8 mouse cellular contexts compared by ENCODE assay signal in genomic region chr10:77464181-77464936, GRCm38 (mm10). TPM values are rescaled to one million over a fixed set of nuclear protein-coding genes. Genes with fewer than 3 reads are reported as not detected.
A peak's percentile ranks its signal among the peaks of the same experiment; 100 is the strongest.
DNase-seq lines count a peak whose midpoint lies in the region; ATAC-seq and TF ChIP-seq lines count a peak whose summit lies in the region.

No protein-coding gene starts in this region.

- no peak overlapping the region for H3K9ac ChIP-seq in kidney, embryonic 14.5 days (ENCODE audit: low read depth, low read length)
- H3K9ac ChIP-seq in intestine, embryonic 14.5 days (ENCODE audit: low read length), result no peak overlapping the region
- no peak overlapping the region for H3K9ac ChIP-seq in midbrain, embryonic 14.5 days (replicated peaks; ENCODE audit: low read length)

- H3K27me3 ChIP-seq in kidney, embryonic 14.5 days (ENCODE audit: control insufficient read depth, insufficient read depth, low read length), result no peaks in the 10 kb centered on the region
- no peaks in the 10 kb centered on the region for H3K27me3 ChIP-seq in cerebellum, adult 2 months (ENCODE audit: control insufficient read depth, insufficient read depth, low read length)
- H3K27me3 ChIP-seq in intestine, embryonic 14.5 days (replicated peaks; ENCODE audit: control insufficient read depth, insufficient read depth, low read length), result peaks cover 3% of the 10 kb centered on the region; the same call in 1 of the 2 replicates
- no peaks in the 10 kb centered on the region for H3K27me3 ChIP-seq in midbrain, embryonic 14.5 days (ENCODE audit: control insufficient read depth, insufficient read depth, low read length)

- no peaks in the 10 kb centered on the region for H3K4me1 ChIP-seq in kidney, embryonic 14.5 days (ENCODE audit: control insufficient read depth, insufficient read depth, low read length)
- peaks cover 38% of the 10 kb centered on the region for H3K4me1 ChIP-seq in cerebellum, adult 2 months (ENCODE audit: control insufficient read depth, insufficient read depth, low read length)
- peaks cover 8% of the 10 kb centered on the region; the same call in 1 of the 2 replicates for H3K4me1 ChIP-seq in intestine, embryonic 14.5 days (replicated peaks; ENCODE audit: control insufficient read depth, insufficient read depth, low read length)
- H3K4me1 ChIP-seq in midbrain, embryonic 14.5 days (ENCODE audit: control insufficient read depth, insufficient read depth, low read length), result no peaks in the 10 kb centered on the region

- TF ChIP-seq CTCF in cerebellum, adult 2 months (IDR thresholded peaks at IDR 0.05; ENCODE audit: borderline replicate concordance, insufficient read depth, low read depth, low read length), result no peak

- no peaks in the 10 kb centered on the region for H3K36me3 ChIP-seq in kidney, embryonic 14.5 days (ENCODE audit: control insufficient read depth, insufficient read depth, low read length)
- H3K36me3 ChIP-seq in intestine, embryonic 14.5 days (ENCODE audit: control insufficient read depth, insufficient read depth, low read length), result no peaks in the 10 kb centered on the region
- no peaks in the 10 kb centered on the region for H3K36me3 ChIP-seq in midbrain, embryonic 14.5 days (ENCODE audit: control insufficient read depth, insufficient read depth, low read length)

- H3K9me3 ChIP-seq in kidney, embryonic 14.5 days (ENCODE audit: control insufficient read depth, low read length), result no peaks in the 10 kb centered on the region
- no peaks in the 10 kb centered on the region for H3K9me3 ChIP-seq in intestine, embryonic 14.5 days (ENCODE audit: control insufficient read depth, low read length)
- no peaks in the 10 kb centered on the region for H3K9me3 ChIP-seq in midbrain, embryonic 14.5 days (ENCODE audit: control insufficient read depth, low read length)

- 73% methylated on average over 10 of the region's 10 CpGs for WGBS in kidney, embryonic 14.5 days
- WGBS in cerebellum, adult 2 months, result 14% methylated on average over 10 of the region's 10 CpGs
- WGBS in intestine, embryonic 14.5 days, result 37% methylated on average over 10 of the region's 10 CpGs
- 74% methylated on average over 10 of the region's 10 CpGs for WGBS in midbrain, embryonic 14.5 days

- H3K4me2 ChIP-seq in kidney, embryonic 14.5 days (replicated peaks; ENCODE audit: low read depth, low read length), result no peak overlapping the region
- H3K4me2 ChIP-seq in intestine, embryonic 14.5 days (ENCODE audit: low read length), result no peak overlapping the region
- no peak overlapping the region for H3K4me2 ChIP-seq in midbrain, embryonic 14.5 days (ENCODE audit: low read length)

- ATAC-seq in kidney, embryonic 14.5 days (ENCODE audit: low FRiP score, low TSS enrichment), result 0 out of 2 replicates have a peak, but pooled peaks have one; percentile 41
- ATAC-seq in intestine, embryonic 14.5 days (replicated peaks; ENCODE audit: low FRiP score, low TSS enrichment, low read depth), result peak; percentile 59; the same call in 1 of the 2 replicates
- ATAC-seq in midbrain, embryonic 14.5 days (ENCODE audit: low FRiP score, low TSS enrichment), result no peak
- no peak for ATAC-seq in CD4-positive, CD25-positive, alpha-beta regulatory T cell, adult 4 months

- H3K27ac ChIP-seq in kidney, embryonic 14.5 days (ENCODE audit: low read depth, low read length), result no peak overlapping the region
- H3K27ac ChIP-seq in cerebellum, adult 2 months (ENCODE audit: insufficient read depth, low read length), result no peak overlapping the region
- H3K27ac ChIP-seq in intestine, embryonic 14.5 days (ENCODE audit: low read depth), result no peak overlapping the region
- H3K27ac ChIP-seq in midbrain, embryonic 14.5 days (replicated peaks; ENCODE audit: low read depth, low read length), result no peak overlapping the region

- no peak overlapping the region for H3K4me3 ChIP-seq in kidney, embryonic 14.5 days (ENCODE audit: low read length)
- no peak overlapping the region for H3K4me3 ChIP-seq in cerebellum, adult 2 months (replicated peaks; ENCODE audit: insufficient read depth, low read depth, low read length)
- H3K4me3 ChIP-seq in intestine, embryonic 14.5 days (ENCODE audit: low read depth, low read length), result no peak overlapping the region
- no peak overlapping the region for H3K4me3 ChIP-seq in midbrain, embryonic 14.5 days (replicated peaks; ENCODE audit: low read depth, low read length)

- no peak for TF ChIP-seq POLR2A in cerebellum, adult 2 months (IDR thresholded peaks at IDR 0.05; ENCODE audit: borderline replicate concordance, insufficient read depth, low read length)

- DNase-seq in kidney, adult 11 months, result no peak
- DNase-seq in Muller cell, postnatal 12 days (ENCODE audit: inconsistent ontology term), result peak; percentile 77
- peak; percentile 70 to 75 for DNase-seq in cerebellum, adult 2 months
- no peak for DNase-seq in intestine, embryonic 14.5 days (ENCODE audit: low spot score)
- DNase-seq in midbrain, embryonic 14.5 days, result peak; percentile 40
- DNase-seq in left cerebral cortex, adult 11 months (ENCODE audit: low spot score), result no peak

RNA-seq across cellular contexts. Expression of gene Adarb1, which starts 46.3 kb away (rescaled TPM):
- 5.1 and 7.3 TPM in 2 replicates for polyA plus RNA-seq in kidney, embryonic 14.5 days (2014; fragmentation: Nextera tagmentation; extraction: Ambion mirVana)
- polyA plus RNA-seq in cerebellum, adult 2 months (2012; rRNA removed), result 154 and 173 TPM in 2 replicates
- polyA plus RNA-seq in intestine, embryonic 14.5 days (2014; fragmentation: Nextera tagmentation; extraction: Ambion mirVana), result 3.8 and 5.7 TPM in 2 replicates
- polyA plus RNA-seq in midbrain, embryonic 14.5 days (2014; fragmentation: Nextera tagmentation; extraction: Ambion mirVana), result 12.1 and 14.4 TPM in 2 replicates
- polyA plus RNA-seq in CD4-positive, CD25-positive, alpha-beta regulatory T cell, adult 4 months (2017; shearing (Covaris generic)), result 1 to 10 TPM in 1 of 2 experiments, under 1 TPM in 1; 0.74 to 1.2 TPM

RNA-seq across cellular contexts. Expression of gene Fam207a, which starts 51.2 kb away (rescaled TPM):
- 28.8 and 36.5 TPM in 2 replicates for polyA plus RNA-seq in kidney, embryonic 14.5 days (2014; fragmentation: Nextera tagmentation; extraction: Ambion mirVana)
- polyA plus RNA-seq in cerebellum, adult 2 months (2012; rRNA removed), result 36.5 and 39.0 TPM in 2 replicates
- polyA plus RNA-seq in intestine, embryonic 14.5 days (2014; fragmentation: Nextera tagmentation; extraction: Ambion mirVana), result 39.1 and 41.0 TPM in 2 replicates
- 37.4 and 41.2 TPM in 2 replicates for polyA plus RNA-seq in midbrain, embryonic 14.5 days (2014; fragmentation: Nextera tagmentation; extraction: Ambion mirVana)
- polyA plus RNA-seq in CD4-positive, CD25-positive, alpha-beta regulatory T cell, adult 4 months (2017; shearing (Covaris generic)), result 10 to 100 TPM; 11.8 to 14.3 TPM

Comparison
In these comparisons a context has a peak if more than half of its experiments do, and no peak if none do; other contexts are left out.
1. ATAC-seq: peak in kidney, embryonic 14.5 days (single experiment) and intestine, embryonic 14.5 days (single experiment); none in midbrain, embryonic 14.5 days (single experiment) and CD4-positive, CD25-positive, alpha-beta regulatory T cell, adult 4 months (single experiment).
2. DNase-seq: peak in Muller cell, postnatal 12 days (single experiment), cerebellum, adult 2 months (2 of 2) and midbrain, embryonic 14.5 days (single experiment); none in kidney, adult 11 months (single experiment), intestine, embryonic 14.5 days (single experiment) and left cerebral cortex, adult 11 months (single experiment).
3. RNA of gene Adarb1, which starts 46.3 kb away (polyA plus RNA-seq): 154 to 173 TPM in cerebellum, adult 2 months; 12.1 to 14.4 TPM in midbrain, embryonic 14.5 days, 5.1 to 7.3 TPM in kidney, embryonic 14.5 days, 3.8 to 5.7 TPM in intestine, embryonic 14.5 days and 0.74 to 1.2 TPM in CD4-positive, CD25-positive, alpha-beta regulatory T cell, adult 4 months; every median in the first group is over 10 times any median in the second.